Mouse (Mus musculus): ENCODE measurements at regions not wholly inside any gene's neighbourhood (a gene's known extent, or its start where the extent isn't known, plus 50 kb on each side); places are given as distances from the start of the nearest gene placed in this dataset. TPM values are rescaled to one million over a fixed set of nuclear protein-coding genes. Genes with fewer than 3 reads are reported as not detected.

- Histone ChIP-seq H3K9me3 (0 out of 2 replicates have a peak, but pooled peaks cover 2% of the 10 kb centered on the region), H3K36me3 (no peaks in the 10 kb centered on the region), H3K4me1 (no peaks in the 10 kb centered on the region), H3K27ac (replicated peaks) (no peak overlapping the region), H3K9ac (no peak overlapping the region), H3K27me3 (replicated peaks) (no peaks in the 10 kb centered on the region), H3K4me3 (no peak overlapping the region), H3K4me2 (no peak overlapping the region)
- WGBS: 73% methylated on average over 3 of the region's 3 CpGs
- ATAC-seq (ENCODE audit: extremely low read depth, insufficient number of reproducible peaks, low FRiP score, low TSS enrichment): no peak
Observed at GRCm38 (mm10) chr16:55356097-55356496, 58.3 kb upstream of the Zpld1 start.

Small RNA genes in the stretch of these regions (microRNA-seq; reads per million reads assigned to microRNA genes)
- not detected for gene Mir5118
